Mouse (Mus musculus) neural tube, embryonic 11.5 days (tissue): ENCODE results near the gene Cntfr. TPM values are rescaled to one million over a fixed set of nuclear protein-coding genes. Genes with fewer than 3 reads are reported as not detected.
A peak's percentile ranks its signal among the peaks of the same experiment; 100 is the strongest.
"Not testable (repeated sequence)": the region's sequence is repeated elsewhere in the genome, so short reads cannot be mapped to it uniquely, and the experiment has no call there.

Experiments used
- ATAC-seq: fragments of 200-750 bp; cut with Nextera tagmentation; 2 replicates; pipeline ENCODE4 v1.8.0; 2017; ENCODE audit warnings: moderate number of reproducible peaks, mild to moderate bottlenecking, moderate TSS enrichment, moderate library complexity; ENCODE audit not compliant: insufficient read depth, low FRiP score, low TSS enrichment
- DNase-seq: peaks from one replicate; pipeline ENCODE4 v3.0.0-alpha.2; 2015; ENCODE audit warnings: low spot score
- H3K27ac ChIP-seq: fragments of 300-500 bp; sonication (generic); 2 replicates; pipeline ENCODE4 v1.5.1; 2014; ENCODE audit warnings: low read depth, mild to moderate bottlenecking, low read length
- H3K27me3 ChIP-seq: fragments of 300-500 bp; sonication (generic); 2 replicates; pipeline ENCODE4 v1.6.1; 2014; ENCODE audit warnings: mild to moderate bottlenecking, low read length, mixed read lengths; ENCODE audit not compliant: control insufficient read depth, insufficient read depth
- H3K36me3 ChIP-seq: fragments of 300-500 bp; sonication (generic); 2 replicates; pipeline ENCODE4 v1.6.1; 2014; ENCODE audit warnings: mild to moderate bottlenecking, low read length, moderate library complexity, mixed read lengths; ENCODE audit not compliant: control insufficient read depth, insufficient read depth
- H3K4me1 ChIP-seq: fragments of 300-500 bp; sonication (generic); 2 replicates; pipeline ENCODE4 v1.6.1; 2014; ENCODE audit warnings: low read length, mixed read lengths; ENCODE audit not compliant: control insufficient read depth, insufficient read depth
- H3K4me2 ChIP-seq: fragments of 300-500 bp; sonication (generic); 2 replicates; pipeline ENCODE4 v1.6.1; 2014; ENCODE audit warnings: low read depth, mild to moderate bottlenecking, moderate library complexity
- H3K4me3 ChIP-seq: fragments of 300-500 bp; sonication (generic); 2 replicates; pipeline ENCODE4 v1.5.1; 2014; ENCODE audit warnings: low read depth, low read length
- H3K9ac ChIP-seq: fragments of 300-500 bp; sonication (generic); 2 replicates; pipeline ENCODE4 v1.6.1; 2014; ENCODE audit warnings: mild to moderate bottlenecking, low read length
- H3K9me3 ChIP-seq: fragments of 300-500 bp; sonication (generic); 2 replicates; pipeline ENCODE4 v1.6.1; 2016; ENCODE audit warnings: low read length; ENCODE audit not compliant: control insufficient read depth
- WGBS: fragments of 180-500 bp; shearing (Covaris S2); extraction: QIAGEN DNeasy Blood & Tissue Kit; methylation state at CpG from one replicate; pipeline ENCODE4 v1.1.7; 2014; 5-methylcytosine and 5-hydroxymethylcytosine counted together
- polyA plus RNA-seq: library from polyadenylated mRNA; unstranded; fragments of >200 nt; fragmentation: Nextera tagmentation; extraction: Ambion mirVana; gene quantifications from 2 replicates; pipeline ENCODE4 v1.2.1, GENCODE M21; 2014

Cntfr gene
- polyA plus RNA-seq, 1 experiment from 2014 or later, result 44.2 TPM

GRCm38 (mm10) chr4:41712421-41713196 lies 15.7 kb upstream of the Cntfr start:
- DNase-seq, result no peak
- Histone ChIP-seq H3K4me1 (peaks cover 16% of the 10 kb centered on the region), H3K4me3 (peak overlapping the region; percentile 73), H3K4me2 (peak overlapping the region; percentile 72), H3K27ac (no peak overlapping the region), H3K36me3 (peaks cover 6% of the 10 kb centered on the region; the same call in 1 of the 2 replicates), H3K9ac (peak overlapping the region; percentile 82), H3K9me3 (no peaks in the 10 kb centered on the region), H3K27me3 (no peaks in the 10 kb centered on the region)
- 46% methylated on average over 31 of the region's 31 CpGs for WGBS
- ATAC-seq, result no peak

- Histone ChIP-seq H3K9ac (no peak overlapping the region), H3K4me3 (0 out of 2 replicates have a peak overlapping the region, but pooled peaks have one; percentile 73), H3K36me3 (peaks cover 6% of the 10 kb centered on the region; the same call in 1 of the 2 replicates), H3K27ac (no peak overlapping the region), H3K27me3 (no peaks in the 10 kb centered on the region), H3K9me3 (no peaks in the 10 kb centered on the region), H3K4me2 (peak overlapping the region; percentile 72), H3K4me1 (peaks cover 22% of the 10 kb centered on the region)
- DNase-seq (no peak), ATAC-seq (no peak)
- WGBS, result 85% methylated on average over 16 of the region's 16 CpGs
These were observed 15.0 kb upstream of the Cntfr start for GRCm38 (mm10) chr4:41711705-41712375.

GRCm38 (mm10) chr4:41710229-41710628 lies 13.3 kb upstream of the Cntfr start:
- Histone ChIP-seq H3K27me3 (no peaks in the 10 kb centered on the region), H3K4me1 (peaks cover 28% of the 10 kb centered on the region), H3K9me3 (no peaks in the 10 kb centered on the region), H3K4me3 (no peak overlapping the region), H3K9ac (no peak overlapping the region), H3K36me3 (peaks cover 6% of the 10 kb centered on the region; the same call in 1 of the 2 replicates), H3K27ac (no peak overlapping the region), H3K4me2 (no peak overlapping the region)
- DNase-seq (no peak), ATAC-seq (no peak)
- 65% methylated on average over 4 of the region's 4 CpGs for WGBS

- Histone ChIP-seq H3K27me3 (no peaks in the 10 kb centered on the region), H3K36me3 (peaks cover 6% of the 10 kb centered on the region; the same call in 1 of the 2 replicates), H3K9me3 (no peaks in the 10 kb centered on the region), H3K27ac (no peak overlapping the region), H3K4me2 (no peak overlapping the region), H3K4me1 (peaks cover 25% of the 10 kb centered on the region), H3K4me3 (no peak overlapping the region), H3K9ac (no peak overlapping the region)
- 43% methylated on average over 8 of the region's 8 CpGs for WGBS
- peak; percentile 52 for DNase-seq
- ATAC-seq, result no peak
These were observed 11.4 kb upstream of the Cntfr start for GRCm38 (mm10) chr4:41708192-41708745.

- 0 out of 2 replicates have a peak overlapping the region, but pooled peaks have one; percentile 49 for H3K27ac ChIP-seq
- no peak overlapping the region for H3K9ac ChIP-seq
- under 1% methylated on average over 13 of the region's 13 CpGs for WGBS
- H3K4me2 ChIP-seq, result peak overlapping the region; percentile 28
- peaks cover 5% of the 10 kb centered on the region; the same call in 1 of the 2 replicates for H3K36me3 ChIP-seq
- H3K27me3 ChIP-seq, result no peaks in the 10 kb centered on the region
- DNase-seq, result peak; percentile 85
- ATAC-seq, result peak; percentile 86
- peaks cover 20% of the 10 kb centered on the region for H3K4me1 ChIP-seq
- no peak overlapping the region for H3K4me3 ChIP-seq
- no peaks in the 10 kb centered on the region for H3K9me3 ChIP-seq
These were observed 10.2 kb upstream of the Cntfr start for GRCm38 (mm10) chr4:41707011-41707535.

GRCm38 (mm10) chr4:41705922-41706754 lies 9.2 kb upstream of the Cntfr start:
- no peak for ATAC-seq
- no peak overlapping the region for H3K27ac ChIP-seq
- peaks cover 16% of the 10 kb centered on the region; the same call in 1 of the 2 replicates for H3K4me1 ChIP-seq
- H3K4me2 ChIP-seq, result no peak overlapping the region
- WGBS, result 74% methylated on average over 19 of the region's 19 CpGs
- H3K9ac ChIP-seq, result no peak overlapping the region
- no peak overlapping the region for H3K4me3 ChIP-seq
- no peaks in the 10 kb centered on the region for H3K27me3 ChIP-seq
- H3K9me3 ChIP-seq, result no peaks in the 10 kb centered on the region
- DNase-seq, result no peak
- H3K36me3 ChIP-seq, result no peaks in the 10 kb centered on the region

- DNase-seq, result peak; percentile 24
- Histone ChIP-seq H3K4me2 (no peak overlapping the region), H3K27ac (no peak overlapping the region)
These were observed 7.8 kb upstream of the Cntfr start for GRCm38 (mm10) chr4:41704651-41705050.

GRCm38 (mm10) chr4:41702226-41702625 lies 5.3 kb upstream of the Cntfr start:
- not testable (repeated sequence) for H3K4me2 ChIP-seq, H3K4me3 ChIP-seq, H3K27me3 ChIP-seq, H3K9ac ChIP-seq, H3K36me3 ChIP-seq, ATAC-seq, DNase-seq, H3K9me3 ChIP-seq, H3K27ac ChIP-seq
- peaks cover 12% of the 10 kb centered on the region; the same call in 1 of the 2 replicates for H3K4me1 ChIP-seq
- 68% methylated on average over 2 of the region's 2 CpGs for WGBS

More at GRCm38 (mm10) chr4:41704651-41705050, 7.8 kb upstream of the Cntfr start:
- no peaks in the 10 kb centered on the region for H3K36me3 ChIP-seq
- no peaks in the 10 kb centered on the region for H3K9me3 ChIP-seq
- H3K27me3 ChIP-seq, result no peaks in the 10 kb centered on the region
- no peak overlapping the region for H3K4me3 ChIP-seq
- H3K4me1 ChIP-seq, result peaks cover 16% of the 10 kb centered on the region; the same call in 1 of the 2 replicates
- no peak for ATAC-seq
- H3K9ac ChIP-seq, result no peak overlapping the region
- 2% methylated on average over 5 of the region's 5 CpGs for WGBS
